Mouse (Mus musculus) testis, adult 2 months (tissue): ENCODE measurements around the gene Rbm5.

Experiments
- CTCF ChIP-seq: fragments of 200-500 bp; IDR thresholded peaks from 2 replicates; pipeline ENCODE4 v1.5.1; 2012; ENCODE audit warnings: low read depth, mild to moderate bottlenecking, inconsistent platforms, low read length, moderate library complexity; ENCODE audit not compliant: control insufficient read depth, insufficient read depth, insufficient replicate concordance
- POLR2A ChIP-seq: fragments of 200-500 bp; IDR thresholded peaks from 2 replicates; pipeline ENCODE4 v1.6.1; 2012; ENCODE audit warnings: low read depth, mild to moderate bottlenecking, inconsistent platforms, low read length, moderate library complexity; ENCODE audit not compliant: control insufficient read depth

- TF ChIP-seq CTCF (no peak), POLR2A (no peak)
Observed at GRCm38 (mm10) chr9:107709096-107709696, 61.6 kb downstream of the Rbm5 start.
